Mouse (Mus musculus): ENCODE data around the gene Clcnka.

DNA sequence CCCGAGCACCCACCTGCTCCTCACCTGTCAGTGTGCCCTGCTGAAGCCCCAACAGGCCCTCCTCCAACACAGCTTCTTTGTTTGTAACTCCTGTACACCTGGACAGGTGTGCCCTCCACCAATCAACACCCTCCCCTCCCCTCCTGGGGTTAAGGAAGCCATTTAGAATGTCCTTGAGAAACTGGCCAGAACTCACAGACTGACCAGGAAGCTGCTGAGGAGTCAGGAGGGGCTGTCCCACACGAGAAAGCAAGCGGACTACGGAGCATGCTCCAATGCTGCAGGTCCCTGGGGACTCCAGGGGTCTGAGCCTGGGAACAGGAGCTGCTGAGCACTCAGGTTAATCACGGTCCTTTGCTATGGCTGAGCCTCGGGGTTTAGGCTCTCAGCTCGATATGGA is 17.4 kb upstream of the Clcnka start, which contains the start of gene Clcnkb:
- TF ChIP-seq POLR2A (IDR thresholded peaks at IDR 0.05; ENCODE audit: borderline replicate concordance, insufficient read depth, low read length), result no peak
- TF ChIP-seq CTCF (IDR thresholded peaks at IDR 0.05; ENCODE audit: borderline replicate concordance, insufficient read depth, low read depth, low read length), result no peak
